Mouse (Mus musculus) intestine, postnatal 0 days (tissue): ENCODE measurements around the gene Rapgef2. TPM values are rescaled to one million over a fixed set of nuclear protein-coding genes. Genes with fewer than 3 reads are reported as not detected.

Experiments used
- ATAC-seq: fragments of 200-750 bp; cut with Nextera tagmentation; 2 replicates; pipeline ENCODE4 v1.8.0; 2017; ENCODE audit warnings: mild to moderate bottlenecking, moderate TSS enrichment, moderate library complexity
- H3K27ac ChIP-seq: fragments of 300-500 bp; sonication (generic); 2 replicates; pipeline ENCODE4 v1.5.1; 2014; ENCODE audit warnings: mild to moderate bottlenecking, low read depth, low read length, moderate library complexity
- H3K27me3 ChIP-seq: fragments of 300-500 bp; sonication (generic); replicated peaks from 2 replicates; pipeline ENCODE4 v1.6.1; 2014; ENCODE audit warnings: low read length, mixed read lengths; ENCODE audit not compliant: control insufficient read depth, insufficient read depth
- H3K36me3 ChIP-seq: fragments of 300-500 bp; sonication (generic); 2 replicates; pipeline ENCODE4 v1.6.1; 2014; ENCODE audit warnings: mild to moderate bottlenecking, moderate library complexity; ENCODE audit not compliant: control insufficient read depth, insufficient read depth
- H3K4me1 ChIP-seq: fragments of 300-500 bp; sonication (generic); replicated peaks from 2 replicates; pipeline ENCODE4 v1.6.1; 2014; ENCODE audit warnings: antibody characterized with exemption, low read length, mixed read lengths; ENCODE audit not compliant: control insufficient read depth, insufficient read depth
- H3K4me2 ChIP-seq: fragments of 300-500 bp; sonication (generic); replicated peaks from 2 replicates; pipeline ENCODE4 v1.6.1; 2014; ENCODE audit warnings: low read depth, mild to moderate bottlenecking, moderate library complexity
- H3K4me3 ChIP-seq: fragments of 300-500 bp; sonication (generic); 2 replicates; pipeline ENCODE4 v1.5.1; 2014; ENCODE audit warnings: low read depth, low read length
- H3K9ac ChIP-seq: fragments of 300-500 bp; sonication (generic); 2 replicates; pipeline ENCODE4 v1.6.1; 2014; ENCODE audit warnings: mild to moderate bottlenecking, low read depth, low read length
- H3K9me3 ChIP-seq: fragments of 300-500 bp; sonication (generic); 2 replicates; pipeline ENCODE4 v1.6.1; 2016; ENCODE audit warnings: mixed run types; ENCODE audit not compliant: control insufficient read depth
- CTCF ChIP-seq: sonication (generic); IDR thresholded peaks from 2 replicates; pipeline ENCODE4 v1.5.1; 2016; ENCODE audit warnings: low read depth, mild to moderate bottlenecking, control low read depth, antibody characterized with exemption, moderate library complexity
- WGBS: fragments of 180-500 bp; shearing (Covaris S2); extraction: QIAGEN DNeasy Blood & Tissue Kit; methylation state at CpG from one replicate; pipeline ENCODE4 v1.1.7; 2014; 5-methylcytosine and 5-hydroxymethylcytosine counted together
- polyA plus RNA-seq: library from polyadenylated mRNA; unstranded; fragments of >200 nt; fragmentation: Nextera tagmentation; extraction: Ambion mirVana; gene quantifications from 2 replicates; pipeline ENCODE4 v1.2.1, GENCODE M21; 2015

Gene Rapgef2
- polyA plus RNA-seq, 1 experiment from 2014 or later: 3.2 TPM

- H3K36me3 ChIP-seq: no peaks in the 10 kb centered on the region
- no peak overlapping the region for H3K27ac ChIP-seq
- H3K4me1 ChIP-seq: 0 out of 2 replicates have a peak, but pooled peaks cover 3% of the 10 kb centered on the region
- no peaks in the 10 kb centered on the region for H3K9me3 ChIP-seq
- no peak overlapping the region for H3K9ac ChIP-seq
- no peak overlapping the region; the same call in 1 of the 2 replicates for H3K4me2 ChIP-seq
- H3K4me3 ChIP-seq: no peak overlapping the region
- H3K27me3 ChIP-seq: no peaks in the 10 kb centered on the region
- no peak for ATAC-seq
- 40% methylated on average over 13 of the region's 13 CpGs for WGBS
- TF ChIP-seq CTCF: no peak
Measured at GRCm38 (mm10) chr3:79144672-79145406, 141.5 kb downstream of the Rapgef2 start.

DNA sequence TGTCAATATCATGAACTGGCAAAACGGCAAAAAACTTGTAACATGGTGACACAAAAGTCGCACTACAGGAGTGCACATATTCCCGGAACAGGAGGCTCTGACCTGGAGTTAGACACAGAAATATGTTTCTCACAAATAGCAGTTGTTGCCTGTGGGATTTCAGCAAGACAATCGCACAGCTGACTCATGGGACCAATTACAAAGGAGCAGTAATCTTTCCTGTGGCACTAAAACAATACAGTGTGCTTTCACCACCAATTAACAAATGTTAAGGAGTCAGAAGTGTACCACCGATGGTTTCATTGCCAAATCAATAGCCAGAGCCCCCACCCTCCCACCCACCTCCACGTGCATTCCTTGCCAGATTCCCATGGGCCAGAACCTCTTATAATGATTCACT, 142.2 kb downstream of the Rapgef2 start:
- 0 out of 2 replicates have a peak, but pooled peaks cover 3% of the 10 kb centered on the region for H3K4me1 ChIP-seq
- 65% methylated on average over 6 of the region's 6 CpGs for WGBS
- no peaks in the 10 kb centered on the region for H3K27me3 ChIP-seq
- no peak overlapping the region for H3K4me3 ChIP-seq
- no peak for TF ChIP-seq CTCF
- no peak overlapping the region for H3K9ac ChIP-seq
- H3K9me3 ChIP-seq: no peaks in the 10 kb centered on the region
- H3K4me2 ChIP-seq: no peak overlapping the region
- no peaks in the 10 kb centered on the region for H3K36me3 ChIP-seq
- no peak for ATAC-seq
- H3K27ac ChIP-seq: no peak overlapping the region

GRCm38 (mm10) chr3:79139245-79139644, 147.1 kb downstream of the Rapgef2 start:
- Histone ChIP-seq H3K36me3 (no peaks in the 10 kb centered on the region), H3K4me1 (0 out of 2 replicates have a peak, but pooled peaks cover 3% of the 10 kb centered on the region), H3K4me3 (no peak overlapping the region), H3K9ac (no peak overlapping the region), H3K9me3 (no peaks in the 10 kb centered on the region), H3K4me2 (no peak overlapping the region), H3K27ac (no peak overlapping the region), H3K27me3 (no peaks in the 10 kb centered on the region)
- TF ChIP-seq CTCF: no peak
- ATAC-seq: no peak
- WGBS: 27% methylated on average over 3 of the region's 3 CpGs

GRCm38 (mm10) chr3:79138601-79139000, 147.7 kb downstream of the Rapgef2 start:
- no peak for TF ChIP-seq CTCF
- Histone ChIP-seq H3K4me3 (no peak overlapping the region), H3K9me3 (no peaks in the 10 kb centered on the region), H3K36me3 (no peaks in the 10 kb centered on the region), H3K27me3 (no peaks in the 10 kb centered on the region), H3K4me1 (0 out of 2 replicates have a peak, but pooled peaks cover 3% of the 10 kb centered on the region), H3K27ac (no peak overlapping the region), H3K4me2 (no peak overlapping the region), H3K9ac (no peak overlapping the region)
- ATAC-seq: no peak

DNA sequence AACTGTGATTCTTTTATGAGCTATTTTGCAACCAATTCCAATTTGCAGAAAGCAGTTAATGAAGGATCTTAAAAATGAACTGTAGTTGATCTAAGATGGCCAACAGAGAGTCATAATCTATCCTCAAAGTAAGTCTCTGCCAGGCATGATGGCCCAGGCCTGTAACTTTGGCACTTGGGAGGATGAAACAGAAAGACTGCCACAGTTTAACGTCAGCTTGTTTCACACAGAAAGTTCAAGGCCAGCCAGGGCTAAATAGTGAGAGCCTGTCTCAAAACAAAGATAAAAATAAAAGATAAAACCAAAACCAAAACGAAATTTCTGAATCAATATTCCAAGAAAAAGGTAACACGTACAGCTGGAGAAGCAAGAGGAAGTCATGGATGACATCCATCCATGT, 155.3 kb downstream of the Rapgef2 start:
- no peak overlapping the region for H3K27ac ChIP-seq
- H3K27me3 ChIP-seq: no peaks in the 10 kb centered on the region
- 0 out of 2 replicates have a peak, but pooled peaks cover 3% of the 10 kb centered on the region for H3K9me3 ChIP-seq
- 75% methylated on average over 3 of the region's 3 CpGs for WGBS
- H3K4me3 ChIP-seq: no peak overlapping the region
- no peak for TF ChIP-seq CTCF
- no peak for ATAC-seq
- 0 out of 2 replicates have a peak, but pooled peaks cover 3% of the 10 kb centered on the region for H3K36me3 ChIP-seq
- no peak overlapping the region for H3K9ac ChIP-seq
- no peaks in the 10 kb centered on the region for H3K4me1 ChIP-seq
- no peak overlapping the region for H3K4me2 ChIP-seq

- Histone ChIP-seq H3K4me3 (no peak overlapping the region), H3K27ac (no peak overlapping the region), H3K9ac (no peak overlapping the region), H3K36me3 (0 out of 2 replicates have a peak, but pooled peaks cover 3% of the 10 kb centered on the region), H3K27me3 (no peaks in the 10 kb centered on the region), H3K4me1 (no peaks in the 10 kb centered on the region; the same call in 1 of the 2 replicates), H3K4me2 (no peak overlapping the region), H3K9me3 (0 out of 2 replicates have a peak, but pooled peaks cover 3% of the 10 kb centered on the region)
- no peak for TF ChIP-seq CTCF
- ATAC-seq: no peak
- 57% methylated on average over 6 of the region's 6 CpGs for WGBS
Measured at GRCm38 (mm10) chr3:79129044-79129600, 157.2 kb downstream of the Rapgef2 start.
